Mouse (Mus musculus): Measurements from ENCODE around the gene Hnmt. TPM values are rescaled to one million over a fixed set of nuclear protein-coding genes. Genes with fewer than 3 reads are reported as not detected.
"Not testable (repeated sequence)": the region's sequence is repeated elsewhere in the genome, so short reads cannot be mapped to it uniquely, and the experiment has no call there.

Gene Hnmt
- total and polyA plus RNA-seq, 2 experiments from 2014 or later: 15.6 to 18.9 TPM

- Histone ChIP-seq H3K4me2 (ENCODE audit: low read depth) (no peak overlapping the region), H3K9me3 (ENCODE audit: low read length) (no peaks in the 10 kb centered on the region), H3K4me1 (ENCODE audit: insufficient read depth) (no peaks in the 10 kb centered on the region), H3K36me3 (ENCODE audit: insufficient read depth) (no peaks in the 10 kb centered on the region), H3K27ac (ENCODE audit: low read depth, low read length) (no peak overlapping the region), H3K9ac (no peak overlapping the region), H3K27me3 (ENCODE audit: insufficient read depth, low read length) (no peaks in the 10 kb centered on the region), H3K4me3 (ENCODE audit: low read depth, low read length) (no peak overlapping the region)
- DNase-seq: no peak
- no peak for ATAC-seq
- TF ChIP-seq CTCF (IDR thresholded peaks at IDR 0.05; ENCODE audit: low read depth): no peak
- WGBS: 94% methylated on average over 1 of the region's 1 CpGs
These were observed 6.3 kb downstream of the Hnmt start for GRCm38 (mm10) chr2:24042901-24043300.

- Histone ChIP-seq H3K27me3 (ENCODE audit: insufficient read depth, low read length) (no peaks in the 10 kb centered on the region), H3K9me3 (ENCODE audit: low read length) (no peaks in the 10 kb centered on the region), H3K27ac (ENCODE audit: low read depth, low read length) (no peak overlapping the region), H3K9ac (no peak overlapping the region), H3K4me2 (ENCODE audit: low read depth) (no peak overlapping the region), H3K4me1 (ENCODE audit: insufficient read depth) (no peaks in the 10 kb centered on the region), H3K4me3 (ENCODE audit: low read depth, low read length) (no peak overlapping the region), H3K36me3 (ENCODE audit: insufficient read depth) (no peaks in the 10 kb centered on the region)
- no peak for TF ChIP-seq CTCF (IDR thresholded peaks at IDR 0.05; ENCODE audit: low read depth)
- DNase-seq (no peak), ATAC-seq (no peak)
- WGBS: 79% methylated on average over 1 of the region's 1 CpGs
These were observed 8.7 kb downstream of the Hnmt start for GRCm38 (mm10) chr2:24040531-24040930.

GRCm38 (mm10) chr2:24019386-24019785, 29.8 kb downstream of the Hnmt start:
- ATAC-seq; H3K9me3 ChIP-seq (ENCODE audit: low read length): not testable (repeated sequence)

GRCm38 (mm10) chr2:24018966-24019365, 30.2 kb downstream of the Hnmt start:
- Histone ChIP-seq H3K4me2 (ENCODE audit: low read depth) (no peak overlapping the region), H3K9ac (no peak overlapping the region), H3K27me3 (ENCODE audit: insufficient read depth, low read length) (no peaks in the 10 kb centered on the region), H3K9me3 (ENCODE audit: low read length) (no peaks in the 10 kb centered on the region), H3K4me3 (ENCODE audit: low read depth, low read length) (no peak overlapping the region), H3K27ac (ENCODE audit: low read depth, low read length) (no peak overlapping the region), H3K36me3 (ENCODE audit: insufficient read depth) (no peaks in the 10 kb centered on the region), H3K4me1 (ENCODE audit: insufficient read depth) (no peaks in the 10 kb centered on the region)
- ATAC-seq: no peak
- 82% methylated on average over 1 of the region's 1 CpGs for WGBS
- no peak for DNase-seq
- TF ChIP-seq CTCF (IDR thresholded peaks at IDR 0.05; ENCODE audit: low read depth): no peak

More at GRCm38 (mm10) chr2:24019386-24019785, 29.8 kb downstream of the Hnmt start:
- not testable (repeated sequence) for H3K27me3 ChIP-seq (ENCODE audit: insufficient read depth, low read length); H3K9ac ChIP-seq; H3K4me2 ChIP-seq (ENCODE audit: low read depth); H3K27ac ChIP-seq (ENCODE audit: low read depth, low read length); H3K4me3 ChIP-seq (ENCODE audit: low read depth, low read length); H3K4me1 ChIP-seq (ENCODE audit: insufficient read depth); DNase-seq; H3K36me3 ChIP-seq (ENCODE audit: insufficient read depth)

- Histone ChIP-seq H3K4me2 (ENCODE audit: low read depth) (no peak overlapping the region), H3K9ac (no peak overlapping the region), H3K9me3 (ENCODE audit: low read length) (no peaks in the 10 kb centered on the region), H3K27me3 (ENCODE audit: insufficient read depth, low read length) (no peaks in the 10 kb centered on the region), H3K4me1 (ENCODE audit: insufficient read depth) (no peaks in the 10 kb centered on the region), H3K4me3 (ENCODE audit: low read depth, low read length) (no peak overlapping the region), H3K27ac (ENCODE audit: low read depth, low read length) (no peak overlapping the region), H3K36me3 (ENCODE audit: insufficient read depth) (no peaks in the 10 kb centered on the region)
- DNase-seq (no peak), ATAC-seq (no peak)
- TF ChIP-seq CTCF (IDR thresholded peaks at IDR 0.05; ENCODE audit: low read depth): no peak
- WGBS: 89% methylated on average over 5 of the region's 5 CpGs
These were observed 34.2 kb downstream of the Hnmt start for GRCm38 (mm10) chr2:24014957-24015356.

GRCm38 (mm10) chr2:23999323-23999722, 49.9 kb downstream of the Hnmt start:
- 85% methylated on average over 1 of the region's 1 CpGs for WGBS
- Histone ChIP-seq H3K4me1 (ENCODE audit: insufficient read depth) (no peaks in the 10 kb centered on the region), H3K9ac (no peak overlapping the region), H3K9me3 (ENCODE audit: low read length) (no peaks in the 10 kb centered on the region), H3K4me3 (ENCODE audit: low read depth, low read length) (no peak overlapping the region), H3K36me3 (ENCODE audit: insufficient read depth) (no peaks in the 10 kb centered on the region), H3K27me3 (ENCODE audit: insufficient read depth, low read length) (no peaks in the 10 kb centered on the region), H3K4me2 (ENCODE audit: low read depth) (no peak overlapping the region), H3K27ac (ENCODE audit: low read depth, low read length) (no peak overlapping the region)
- no peak for TF ChIP-seq CTCF (IDR thresholded peaks at IDR 0.05; ENCODE audit: low read depth)
- DNase-seq (no peak), ATAC-seq (no peak)

GRCm38 (mm10) chr2:23998836-23999235, 50.4 kb downstream of the Hnmt start:
- Histone ChIP-seq H3K27me3 (ENCODE audit: insufficient read depth, low read length) (no peaks in the 10 kb centered on the region), H3K4me1 (ENCODE audit: insufficient read depth) (no peaks in the 10 kb centered on the region), H3K36me3 (ENCODE audit: insufficient read depth) (no peaks in the 10 kb centered on the region), H3K4me2 (ENCODE audit: low read depth) (no peak overlapping the region), H3K9me3 (ENCODE audit: low read length) (no peaks in the 10 kb centered on the region), H3K4me3 (ENCODE audit: low read depth, low read length) (no peak overlapping the region), H3K27ac (ENCODE audit: low read depth, low read length) (no peak overlapping the region), H3K9ac (no peak overlapping the region)
- ATAC-seq: no peak
- DNase-seq: no peak
- 82% methylated on average over 4 of the region's 4 CpGs for WGBS
- no peak for TF ChIP-seq CTCF (IDR thresholded peaks at IDR 0.05; ENCODE audit: low read depth)

- H3K9me3 ChIP-seq (ENCODE audit: low read length): no peaks in the 10 kb centered on the region
- no peak overlapping the region for H3K4me2 ChIP-seq (ENCODE audit: low read depth)
- no peak for DNase-seq
- H3K9ac ChIP-seq: no peak overlapping the region
- H3K4me1 ChIP-seq (ENCODE audit: insufficient read depth): no peaks in the 10 kb centered on the region
- TF ChIP-seq CTCF (IDR thresholded peaks at IDR 0.05; ENCODE audit: low read depth): no peak
- no peak overlapping the region for H3K27ac ChIP-seq (ENCODE audit: low read depth, low read length)
- no peaks in the 10 kb centered on the region for H3K27me3 ChIP-seq (ENCODE audit: insufficient read depth, low read length)
- no peaks in the 10 kb centered on the region for H3K36me3 ChIP-seq (ENCODE audit: insufficient read depth)
- ATAC-seq: no peak
- H3K4me3 ChIP-seq (ENCODE audit: low read depth, low read length): no peak overlapping the region
- 78% methylated on average over 2 of the region's 2 CpGs for WGBS
These were observed 52.4 kb downstream of the Hnmt start for GRCm38 (mm10) chr2:23996830-23997229.

- 86% methylated on average over 9 of the region's 9 CpGs for WGBS
- H3K9ac ChIP-seq; H3K36me3 ChIP-seq (ENCODE audit: insufficient read depth); H3K27me3 ChIP-seq (ENCODE audit: insufficient read depth, low read length); H3K27ac ChIP-seq (ENCODE audit: low read depth, low read length); H3K4me3 ChIP-seq (ENCODE audit: low read depth, low read length); H3K9me3 ChIP-seq (ENCODE audit: low read length); H3K4me1 ChIP-seq (ENCODE audit: insufficient read depth); DNase-seq; H3K4me2 ChIP-seq (ENCODE audit: low read depth); ATAC-seq: not testable (repeated sequence)
These were observed 59.1 kb downstream of the Hnmt start for GRCm38 (mm10) chr2:23990034-23990573.
